Mouse (Mus musculus): ENCODE results near the gene Axin2.

GRCm38 (mm10) chr11:108925826-108926225, 5.7 kb downstream of the Axin2 start:
- TF ChIP-seq FLI1 (IDR thresholded peaks at IDR 0.05; ENCODE audit: low read length), result no peak
- TF ChIP-seq GATA1 (IDR thresholded peaks at IDR 0.05; ENCODE audit: borderline replicate concordance, low read length), result no peak

Data from megakaryocyte, embryonic 14.5 days (primary cell).